8 mouse cellular contexts compared by ENCODE assay signal in the genomic region with DNA sequence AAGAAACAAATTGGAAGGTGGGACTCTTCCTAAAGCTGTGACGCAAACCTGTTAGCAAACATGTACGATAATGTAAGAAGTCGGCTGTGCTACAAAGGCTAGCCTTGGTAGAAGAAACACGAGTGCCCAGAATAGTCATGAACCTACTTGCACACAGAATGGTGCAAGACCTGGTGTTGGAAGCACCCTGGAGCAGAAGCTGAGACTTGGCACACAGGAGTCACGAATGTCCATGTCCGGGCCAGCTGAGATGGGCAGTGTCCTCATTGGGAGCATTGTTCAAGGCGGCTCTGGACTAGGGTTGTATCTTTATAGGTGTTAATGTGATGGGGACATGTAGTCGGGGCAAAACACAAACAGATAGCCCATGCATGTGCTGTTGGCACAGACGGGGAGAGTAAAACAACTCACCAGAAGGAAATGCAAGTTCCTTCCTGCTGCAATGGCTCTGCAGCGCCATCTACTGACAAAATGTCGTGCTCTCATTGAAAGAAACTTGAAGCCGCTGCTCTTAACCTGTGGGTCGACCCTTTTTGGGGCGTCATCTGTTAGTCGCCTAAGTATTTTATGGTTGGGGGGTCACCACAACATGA. TPM values are rescaled to one million over a fixed set of nuclear protein-coding genes. Genes with fewer than 3 reads are reported as not detected.
DNase-seq lines count a peak whose midpoint lies in the region; ATAC-seq and TF ChIP-seq lines count a peak whose summit lies in the region.

No protein-coding gene starts in this region.

- 0 out of 2 replicates have a peak, but pooled peaks have one; percentile 28 for TF ChIP-seq EP300 in heart, adult 2 months (IDR thresholded peaks at IDR 0.05; ENCODE audit: insufficient read depth, low read depth, low read length)

- DNase-seq in forebrain, embryonic 10.5 days (ENCODE audit: extremely low spot score, low spot score): peak; percentile 75
- DNase-seq in Muller cell, postnatal 12 days (ENCODE audit: inconsistent ontology term): peak; percentile 52
- peak; percentile 74 for DNase-seq in cerebellum, adult 9-11 months
- peak; percentile 27 to 43 for DNase-seq in heart, adult 2 months
- peak; percentile 41 for DNase-seq in kidney, postnatal 14 days
- DNase-seq in lung, postnatal 14 days: peak; percentile 67
- DNase-seq in retina, postnatal 7 days (ENCODE audit: low read depth, low spot score): peak; percentile 78

- intact Hi-C loops in heart, adult 2 months (cut with DNase I): loop anchor here (2.0 kb wide), 1 partner anchor 59 kb away; no protein-coding TSS in a partner anchor

- no peak overlapping the region for H3K27ac ChIP-seq in forebrain, embryonic 10.5 days
- H3K27ac ChIP-seq in forebrain, embryonic 15.5 days (replicated peaks): no peak overlapping the region
- no peak overlapping the region for H3K27ac ChIP-seq in heart, adult 2 months

- no peaks in the 10 kb centered on the region for H3K36me3 ChIP-seq in forebrain, embryonic 10.5 days (replicated peaks)
- H3K36me3 ChIP-seq in forebrain, embryonic 15.5 days: no peaks in the 10 kb centered on the region
- no peaks in the 10 kb centered on the region for H3K36me3 ChIP-seq in heart, adult 2 months (ENCODE audit: control insufficient read depth, insufficient read depth, low read length)

- no peak; the same call in 1 of the 2 replicates for ATAC-seq in forebrain, embryonic 15.5 days (replicated peaks)

- H3K9me3 ChIP-seq in forebrain, embryonic 10.5 days: no peaks in the 10 kb centered on the region
- no peaks in the 10 kb centered on the region for H3K9me3 ChIP-seq in forebrain, embryonic 15.5 days

- 34% methylated on average over 15 of the region's 15 CpGs for WGBS in forebrain, embryonic 10.5 days
- 32% methylated on average over 15 of the region's 15 CpGs for WGBS in forebrain, embryonic 15.5 days
- 28% methylated on average over 15 of the region's 15 CpGs for WGBS in heart, adult 2 months

- H3K4me3 ChIP-seq in forebrain, embryonic 10.5 days: no peak overlapping the region
- no peak overlapping the region for H3K4me3 ChIP-seq in forebrain, embryonic 15.5 days
- H3K4me3 ChIP-seq in heart, adult 2 months: no peak overlapping the region

- no peak overlapping the region for H3K9ac ChIP-seq in forebrain, embryonic 15.5 days (replicated peaks)
- no peak overlapping the region for H3K9ac ChIP-seq in heart, adult 2 months (ENCODE audit: low read depth, low read length)

- no peaks in the 10 kb centered on the region for H3K79me2 ChIP-seq in heart, adult 2 months (replicated peaks; ENCODE audit: control insufficient read depth, insufficient read depth, low read length)

- no peak overlapping the region for H3K4me2 ChIP-seq in forebrain, embryonic 15.5 days (replicated peaks)

- TF ChIP-seq CTCF in heart, adult 2 months (IDR thresholded peaks at IDR 0.05): peak; percentile 83

- peaks cover 6% of the 10 kb centered on the region; the same call in 1 of the 2 replicates for H3K27me3 ChIP-seq in forebrain, embryonic 10.5 days (ENCODE audit: poor library complexity, severe bottlenecking)
- no peaks in the 10 kb centered on the region for H3K27me3 ChIP-seq in forebrain, embryonic 15.5 days
- no peaks in the 10 kb centered on the region for H3K27me3 ChIP-seq in heart, adult 2 months (ENCODE audit: control insufficient read depth, insufficient read depth, low read length)

- H3K4me1 ChIP-seq in forebrain, embryonic 10.5 days: no peaks in the 10 kb centered on the region
- H3K4me1 ChIP-seq in forebrain, embryonic 15.5 days: no peaks in the 10 kb centered on the region
- no peaks in the 10 kb centered on the region; the same call in 1 of the 2 replicates for H3K4me1 ChIP-seq in heart, adult 2 months (ENCODE audit: control insufficient read depth, insufficient read depth, low read length)

- TF ChIP-seq POLR2A in heart, adult 2 months (IDR thresholded peaks at IDR 0.05; ENCODE audit: insufficient read depth, low read depth, low read length): no peak

RNA-seq across cellular contexts. Expression of a gene that starts 15.2 kb away (rescaled TPM):
- 36.2 and 40.1 TPM in 2 replicates for polyA plus RNA-seq in forebrain, embryonic 10.5 days (2016; fragmentation: Nextera tagmentation; extraction: Ambion mirVana)
- polyA plus RNA-seq in forebrain, embryonic 15.5 days (2015; fragmentation: Nextera tagmentation; extraction: Ambion mirVana): 43.4 and 46.3 TPM in 2 replicates
- 1 to 10 TPM; 1.8 to 3.0 TPM for total RNA-seq in heart, adult 2 months (2021)
- 1.6 and 2.3 TPM in 2 replicates for polyA plus RNA-seq in heart, adult 2 months (2012; rRNA removed)

RNA-seq across cellular contexts. Expression of a gene that starts 41.8 kb away (rescaled TPM):
- 9.9 and 10.5 TPM in 2 replicates for polyA plus RNA-seq in forebrain, embryonic 10.5 days (2016; fragmentation: Nextera tagmentation; extraction: Ambion mirVana)
- 6.6 and 7.3 TPM in 2 replicates for polyA plus RNA-seq in forebrain, embryonic 15.5 days (2015; fragmentation: Nextera tagmentation; extraction: Ambion mirVana)
- total RNA-seq in heart, adult 2 months (2021): 1 to 10 TPM in 1 of 2 experiments, under 1 TPM in 1; 0.82 to 1.1 TPM
- polyA plus RNA-seq in heart, adult 2 months (2012; rRNA removed): 1.0 and 1.3 TPM in 2 replicates

RNA-seq across cellular contexts. Expression of a gene that starts 55.0 kb away (rescaled TPM):
- 3.1 and 3.8 TPM in 2 replicates for polyA plus RNA-seq in forebrain, embryonic 10.5 days (2016; fragmentation: Nextera tagmentation; extraction: Ambion mirVana)
- polyA plus RNA-seq in forebrain, embryonic 15.5 days (2015; fragmentation: Nextera tagmentation; extraction: Ambion mirVana): 9.3 and 10.7 TPM in 2 replicates
- total RNA-seq in heart, adult 2 months (2021): under 1 TPM; 0.05 TPM
- 0.09 and 0.12 TPM in 2 replicates for polyA plus RNA-seq in heart, adult 2 months (2012; rRNA removed)

Comparison
In these comparisons a context has a peak if more than half of its experiments do, and no peak if none do; other contexts are left out.
1. RNA of a gene that starts 15.2 kb away (polyA plus RNA-seq): 43.4 to 46.3 TPM in forebrain, embryonic 15.5 days and 36.2 to 40.1 TPM in forebrain, embryonic 10.5 days; 1.6 to 2.3 TPM in heart, adult 2 months; every median in the first group is over 10 times any median in the second.
2. Peak in every context shown above with its lines, with median percentiles within 50 percentile points of each other: DNase-seq.